Mouse (Mus musculus): ENCODE results near the gene E130218I03Rik. TPM values are rescaled to one million over a fixed set of nuclear protein-coding genes. Genes with fewer than 3 reads are reported as not detected.

Gene E130218I03Rik
- 0.62 and 0.67 TPM in 2 replicates for polyA plus RNA-seq (2015; fragmentation: Nextera tagmentation; extraction: Ambion mirVana)

GRCm38 (mm10) chr4:134243516-134244250 lies at the start of gene E130218I03Rik:
Gene E130218I03Rik (plus strand): TSS chr4:134243662.
- 91% methylated on average over 17 of the region's 17 CpGs for WGBS
- peak within 1 kb of the TSS; percentile 95 for H3K4me2 ChIP-seq (replicated peaks; ENCODE audit: low read depth, low read length)
- H3K36me3 ChIP-seq (ENCODE audit: insufficient read depth, low read length), result 0 out of 2 replicates have a peak, but pooled peaks cover 5% of the 10 kb centered on the region
- H3K4me3 ChIP-seq (ENCODE audit: low read length), result peak within 1 kb of the TSS; percentile 79; the same call in 1 of the 2 replicates
- no peak within 1 kb of the TSS for H3K27ac ChIP-seq (ENCODE audit: low read length)
- H3K9ac ChIP-seq (replicated peaks; ENCODE audit: low read length), result peak within 1 kb of the TSS; percentile 81
- peaks cover 19% of the 10 kb centered on the region for H3K4me1 ChIP-seq (ENCODE audit: insufficient read depth, low read length)
- H3K27me3 ChIP-seq (ENCODE audit: insufficient read depth, low read length), result peaks cover 18% of the 10 kb centered on the region
- ATAC-seq (ENCODE audit: low FRiP score, low TSS enrichment), result no peak
- H3K9me3 ChIP-seq (ENCODE audit: low read length), result no peaks in the 10 kb centered on the region

- H3K27me3 ChIP-seq (ENCODE audit: insufficient read depth, low read length), result no peaks in the 10 kb centered on the region
- no peaks in the 10 kb centered on the region for H3K36me3 ChIP-seq (ENCODE audit: insufficient read depth, low read length)
- no peaks in the 10 kb centered on the region for H3K9me3 ChIP-seq (ENCODE audit: low read length)
- no peaks in the 10 kb centered on the region for H3K4me1 ChIP-seq (ENCODE audit: insufficient read depth, low read length)
- WGBS, result 81% methylated on average over 2 of the region's 2 CpGs
- no peak overlapping the region for H3K9ac ChIP-seq (replicated peaks; ENCODE audit: low read length)
- no peak for ATAC-seq (ENCODE audit: low FRiP score, low TSS enrichment)
- no peak overlapping the region for H3K27ac ChIP-seq (ENCODE audit: low read length)
- H3K4me2 ChIP-seq (replicated peaks; ENCODE audit: low read depth, low read length), result no peak overlapping the region
- H3K4me3 ChIP-seq (ENCODE audit: low read length), result no peak overlapping the region
These were observed 44.1 kb upstream of the E130218I03Rik start for GRCm38 (mm10) chr4:134199371-134199770.

GRCm38 (mm10) chr4:134202904-134203303 lies 40.6 kb upstream of the E130218I03Rik start, which contains the start of gene Gm7534:
Gene Gm7534 (minus strand): TSS chr4:134203004.
- H3K9ac ChIP-seq (replicated peaks; ENCODE audit: low read length), result no peak within 1 kb of the TSS
- no peaks in the 10 kb centered on the region for H3K27me3 ChIP-seq (ENCODE audit: insufficient read depth, low read length)
- ATAC-seq (ENCODE audit: low FRiP score, low TSS enrichment), result no peak
- no peaks in the 10 kb centered on the region for H3K36me3 ChIP-seq (ENCODE audit: insufficient read depth, low read length)
- H3K4me1 ChIP-seq (ENCODE audit: insufficient read depth, low read length), result peaks cover 7% of the 10 kb centered on the region; the same call in 1 of the 2 replicates
- H3K9me3 ChIP-seq (ENCODE audit: low read length), result no peaks in the 10 kb centered on the region
- no peak within 1 kb of the TSS for H3K4me2 ChIP-seq (replicated peaks; ENCODE audit: low read depth, low read length)
- H3K4me3 ChIP-seq (ENCODE audit: low read length), result no peak within 1 kb of the TSS
- WGBS, result 96% methylated on average over 4 of the region's 4 CpGs
- no peak within 1 kb of the TSS for H3K27ac ChIP-seq (ENCODE audit: low read length)

- Histone ChIP-seq H3K4me2 (replicated peaks; ENCODE audit: low read depth, low read length) (no peak overlapping the region), H3K4me3 (ENCODE audit: low read length) (no peak overlapping the region), H3K4me1 (ENCODE audit: insufficient read depth, low read length) (peaks cover 7% of the 10 kb centered on the region; the same call in 1 of the 2 replicates), H3K9ac (replicated peaks; ENCODE audit: low read length) (no peak overlapping the region), H3K27ac (ENCODE audit: low read length) (no peak overlapping the region), H3K27me3 (ENCODE audit: insufficient read depth, low read length) (no peaks in the 10 kb centered on the region), H3K9me3 (ENCODE audit: low read length) (no peaks in the 10 kb centered on the region), H3K36me3 (ENCODE audit: insufficient read depth, low read length) (no peaks in the 10 kb centered on the region)
- 67% methylated on average over 17 of the region's 17 CpGs for WGBS
- no peak for ATAC-seq (ENCODE audit: low FRiP score, low TSS enrichment)
These were observed 40.0 kb upstream of the E130218I03Rik start for GRCm38 (mm10) chr4:134203340-134203896.

- Histone ChIP-seq H3K4me2 (replicated peaks; ENCODE audit: low read depth, low read length) (no peak overlapping the region), H3K9me3 (ENCODE audit: low read length) (no peaks in the 10 kb centered on the region), H3K36me3 (ENCODE audit: insufficient read depth, low read length) (no peaks in the 10 kb centered on the region), H3K9ac (replicated peaks; ENCODE audit: low read length) (no peak overlapping the region), H3K27ac (ENCODE audit: low read length) (peak overlapping the region; percentile 56), H3K27me3 (ENCODE audit: insufficient read depth, low read length) (no peaks in the 10 kb centered on the region), H3K4me1 (ENCODE audit: insufficient read depth, low read length) (peaks cover 7% of the 10 kb centered on the region; the same call in 1 of the 2 replicates), H3K4me3 (ENCODE audit: low read length) (no peak overlapping the region)
- 0 out of 2 replicates have a peak, but pooled peaks have one; percentile 27 for ATAC-seq (ENCODE audit: low FRiP score, low TSS enrichment)
- 12% methylated on average over 6 of the region's 6 CpGs for WGBS
These were observed 36.9 kb upstream of the E130218I03Rik start for GRCm38 (mm10) chr4:134206488-134207053.

- Histone ChIP-seq H3K4me2 (replicated peaks; ENCODE audit: low read depth, low read length) (no peak overlapping the region), H3K9ac (replicated peaks; ENCODE audit: low read length) (0 out of 2 replicates have a peak overlapping the region, but pooled peaks have one; percentile 48), H3K4me1 (ENCODE audit: insufficient read depth, low read length) (peaks cover 17% of the 10 kb centered on the region), H3K4me3 (ENCODE audit: low read length) (no peak overlapping the region), H3K27me3 (ENCODE audit: insufficient read depth, low read length) (no peaks in the 10 kb centered on the region), H3K36me3 (ENCODE audit: insufficient read depth, low read length) (no peaks in the 10 kb centered on the region), H3K27ac (ENCODE audit: low read length) (peak overlapping the region; percentile 91), H3K9me3 (ENCODE audit: low read length) (no peaks in the 10 kb centered on the region)
- peak; percentile 72 for ATAC-seq (ENCODE audit: low FRiP score, low TSS enrichment)
- 45% methylated on average over 11 of the region's 11 CpGs for WGBS
These were observed 20.5 kb upstream of the E130218I03Rik start for GRCm38 (mm10) chr4:134222793-134223600.

GRCm38 (mm10) chr4:134227194-134227593 lies 16.3 kb upstream of the E130218I03Rik start, which contains the start of gene Catsper4:
Gene Catsper4 (minus strand): TSS chr4:134227383.
- Histone ChIP-seq H3K4me1 (ENCODE audit: insufficient read depth, low read length) (peaks cover 18% of the 10 kb centered on the region), H3K9ac (replicated peaks; ENCODE audit: low read length) (no peak within 1 kb of the TSS), H3K36me3 (ENCODE audit: insufficient read depth, low read length) (no peaks in the 10 kb centered on the region), H3K4me3 (ENCODE audit: low read length) (no peak within 1 kb of the TSS), H3K27ac (ENCODE audit: low read length) (no peak within 1 kb of the TSS), H3K27me3 (ENCODE audit: insufficient read depth, low read length) (no peaks in the 10 kb centered on the region), H3K9me3 (ENCODE audit: low read length) (no peaks in the 10 kb centered on the region), H3K4me2 (replicated peaks; ENCODE audit: low read depth, low read length) (no peak within 1 kb of the TSS)
- 63% methylated on average over 8 of the region's 8 CpGs for WGBS
- no peak for ATAC-seq (ENCODE audit: low FRiP score, low TSS enrichment)

- H3K36me3 ChIP-seq (ENCODE audit: insufficient read depth, low read length), result no peaks in the 10 kb centered on the region
- no peaks in the 10 kb centered on the region for H3K27me3 ChIP-seq (ENCODE audit: insufficient read depth, low read length)
- 25% methylated on average over 8 of the region's 8 CpGs for WGBS
- H3K4me2 ChIP-seq (replicated peaks; ENCODE audit: low read depth, low read length), result no peak overlapping the region
- H3K9ac ChIP-seq (replicated peaks; ENCODE audit: low read length), result no peak overlapping the region
- H3K4me3 ChIP-seq (ENCODE audit: low read length), result no peak overlapping the region
- no peaks in the 10 kb centered on the region for H3K9me3 ChIP-seq (ENCODE audit: low read length)
- ATAC-seq (ENCODE audit: low FRiP score, low TSS enrichment), result no peak
- no peak overlapping the region for H3K27ac ChIP-seq (ENCODE audit: low read length)
- H3K4me1 ChIP-seq (ENCODE audit: insufficient read depth, low read length), result peaks cover 8% of the 10 kb centered on the region; the same call in 1 of the 2 replicates
These were observed 13.0 kb upstream of the E130218I03Rik start for GRCm38 (mm10) chr4:134230431-134230830.

GRCm38 (mm10) chr4:134234876-134235275 lies 8.6 kb upstream of the E130218I03Rik start:
- WGBS, result 77% methylated on average over 5 of the region's 5 CpGs
- Histone ChIP-seq H3K27me3 (ENCODE audit: insufficient read depth, low read length) (peaks cover 4% of the 10 kb centered on the region; the same call in 1 of the 2 replicates), H3K4me3 (ENCODE audit: low read length) (no peak overlapping the region), H3K27ac (ENCODE audit: low read length) (no peak overlapping the region), H3K4me1 (ENCODE audit: insufficient read depth, low read length) (peaks cover 18% of the 10 kb centered on the region), H3K4me2 (replicated peaks; ENCODE audit: low read depth, low read length) (no peak overlapping the region), H3K36me3 (ENCODE audit: insufficient read depth, low read length) (no peaks in the 10 kb centered on the region), H3K9ac (replicated peaks; ENCODE audit: low read length) (no peak overlapping the region), H3K9me3 (ENCODE audit: low read length) (no peaks in the 10 kb centered on the region)
- no peak for ATAC-seq (ENCODE audit: low FRiP score, low TSS enrichment)

Measured in kidney, embryonic 16.5 days (tissue).